Mouse (Mus musculus) stomach, embryonic 16.5 days (tissue): ENCODE data around the gene Slc38a11. TPM values are rescaled to one million over a fixed set of nuclear protein-coding genes. Genes with fewer than 3 reads are reported as not detected.

Experiments used
- ATAC-seq: fragments of 200-750 bp; cut with Nextera tagmentation; 2 replicates; pipeline ENCODE4 v1.8.0; 2017; ENCODE audit warnings: moderate number of reproducible peaks, moderate TSS enrichment; ENCODE audit not compliant: insufficient read depth, low FRiP score
- H3K27ac ChIP-seq: fragments of 300-500 bp; sonication (generic); 2 replicates; pipeline ENCODE4 v1.5.1; 2014; ENCODE audit warnings: low read length
- H3K27me3 ChIP-seq: fragments of 300-500 bp; sonication (generic); 2 replicates; pipeline ENCODE4 v1.6.1; 2014; ENCODE audit warnings: low read length, control low read depth, mixed read lengths; ENCODE audit not compliant: control insufficient read depth, insufficient read depth
- H3K36me3 ChIP-seq: fragments of 300-500 bp; sonication (generic); 2 replicates; pipeline ENCODE4 v1.6.1; 2014; ENCODE audit warnings: low read length; ENCODE audit not compliant: control insufficient read depth, insufficient read depth
- H3K4me1 ChIP-seq: fragments of 300-500 bp; sonication (generic); 2 replicates; pipeline ENCODE4 v1.6.1; 2014; ENCODE audit warnings: low read length, control low read depth, mixed read lengths; ENCODE audit not compliant: control insufficient read depth, insufficient read depth
- H3K4me2 ChIP-seq: fragments of 300-500 bp; sonication (generic); 2 replicates; pipeline ENCODE4 v1.6.1; 2014; ENCODE audit warnings: low read depth, low read length, mixed read lengths
- H3K4me3 ChIP-seq: fragments of 300-500 bp; sonication (generic); replicated peaks from 2 replicates; pipeline ENCODE4 v1.5.1; 2014; ENCODE audit warnings: mild to moderate bottlenecking, low read length
- H3K9ac ChIP-seq: fragments of 300-500 bp; sonication (generic); 2 replicates; pipeline ENCODE4 v1.6.1; 2014; ENCODE audit warnings: low read length
- H3K9me3 ChIP-seq: fragments of 300-500 bp; sonication (generic); replicated peaks from 2 replicates; pipeline ENCODE4 v1.6.1; 2016; ENCODE audit warnings: low read length, control low read depth; ENCODE audit not compliant: control insufficient read depth
- WGBS: fragments of 180-500 bp; shearing (Covaris S2); extraction: QIAGEN DNeasy Blood & Tissue Kit; methylation state at CpG from one replicate; pipeline ENCODE4 v1.1.7; 2014; 5-methylcytosine and 5-hydroxymethylcytosine counted together
- polyA plus RNA-seq: library from polyadenylated mRNA; unstranded; fragments of >200 nt; fragmentation: Nextera tagmentation; extraction: Ambion mirVana; gene quantifications from 2 replicates; pipeline ENCODE4 v1.2.1, GENCODE M21; 2015

The Slc38a11 gene
- polyA plus RNA-seq, 1 experiment from 2014 or later, result 0.62 TPM

GRCm38 (mm10) chr2:65296541-65296940, 67.3 kb downstream of the Slc38a11 start:
- no peak overlapping the region for H3K4me3 ChIP-seq
- WGBS, result 16% methylated on average over 2 of the region's 2 CpGs
- no peak overlapping the region for H3K27ac ChIP-seq
- H3K4me1 ChIP-seq, result no peaks in the 10 kb centered on the region
- ATAC-seq, result no peak
- H3K36me3 ChIP-seq, result no peaks in the 10 kb centered on the region
- no peaks in the 10 kb centered on the region for H3K27me3 ChIP-seq
- no peaks in the 10 kb centered on the region for H3K9me3 ChIP-seq
- no peak overlapping the region for H3K4me2 ChIP-seq
- no peak overlapping the region for H3K9ac ChIP-seq

- Histone ChIP-seq H3K9me3 (no peaks in the 10 kb centered on the region), H3K4me2 (no peak overlapping the region), H3K27ac (no peak overlapping the region), H3K4me1 (no peaks in the 10 kb centered on the region), H3K36me3 (no peaks in the 10 kb centered on the region), H3K27me3 (no peaks in the 10 kb centered on the region), H3K9ac (no peak overlapping the region), H3K4me3 (no peak overlapping the region)
- 63% methylated on average over 8 of the region's 8 CpGs for WGBS
- no peak for ATAC-seq
Observed at GRCm38 (mm10) chr2:65294092-65294491, 69.7 kb downstream of the Slc38a11 start.

DNA sequence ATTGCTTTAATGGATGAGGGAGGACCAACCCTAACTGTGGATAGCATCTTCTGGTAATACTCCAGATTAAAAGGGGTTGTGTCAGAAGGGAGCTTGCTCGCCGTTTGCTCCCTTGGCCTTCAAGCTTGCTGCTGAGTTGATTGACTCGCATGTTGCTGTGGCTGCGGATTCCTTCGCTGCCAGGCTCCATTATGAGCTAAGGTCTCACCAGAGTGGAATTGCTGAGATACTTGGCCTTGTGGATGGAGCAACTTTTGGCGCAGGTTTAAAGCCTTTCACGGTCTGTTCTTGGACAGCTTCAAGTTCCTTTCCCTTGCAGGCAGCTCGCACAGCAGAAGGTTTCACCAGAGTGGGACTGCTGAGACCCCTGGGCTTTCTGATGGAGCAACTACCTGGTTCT, 70.4 kb downstream of the Slc38a11 start:
- H3K36me3 ChIP-seq, result no peaks in the 10 kb centered on the region
- no peak for ATAC-seq
- H3K4me2 ChIP-seq, result no peak overlapping the region
- H3K4me3 ChIP-seq, result no peak overlapping the region
- no peak overlapping the region for H3K9ac ChIP-seq
- WGBS, result 79% methylated on average over 8 of the region's 8 CpGs
- H3K9me3 ChIP-seq, result no peaks in the 10 kb centered on the region
- H3K4me1 ChIP-seq, result no peaks in the 10 kb centered on the region
- no peaks in the 10 kb centered on the region for H3K27me3 ChIP-seq
- H3K27ac ChIP-seq, result no peak overlapping the region

DNA sequence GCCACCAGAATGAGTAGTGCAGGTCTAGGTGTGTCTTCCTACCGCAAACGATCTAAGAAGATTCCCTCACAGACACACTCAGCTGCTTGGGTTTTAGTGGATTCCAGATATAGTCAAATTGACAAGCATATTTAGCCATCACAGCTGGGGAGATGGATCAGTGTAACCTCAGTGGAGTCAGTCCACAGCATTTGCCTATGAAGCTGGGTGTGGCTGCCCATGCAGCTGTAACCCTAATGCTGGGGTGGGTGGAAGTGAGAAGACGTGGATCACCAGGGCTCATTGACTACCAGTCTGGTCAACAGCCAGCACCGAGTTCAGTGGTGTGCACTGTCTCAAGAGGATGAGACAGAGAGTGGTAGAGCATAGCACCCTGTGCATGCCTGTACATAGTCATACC, 74.1 kb downstream of the Slc38a11 start:
- ATAC-seq, result no peak

DNA sequence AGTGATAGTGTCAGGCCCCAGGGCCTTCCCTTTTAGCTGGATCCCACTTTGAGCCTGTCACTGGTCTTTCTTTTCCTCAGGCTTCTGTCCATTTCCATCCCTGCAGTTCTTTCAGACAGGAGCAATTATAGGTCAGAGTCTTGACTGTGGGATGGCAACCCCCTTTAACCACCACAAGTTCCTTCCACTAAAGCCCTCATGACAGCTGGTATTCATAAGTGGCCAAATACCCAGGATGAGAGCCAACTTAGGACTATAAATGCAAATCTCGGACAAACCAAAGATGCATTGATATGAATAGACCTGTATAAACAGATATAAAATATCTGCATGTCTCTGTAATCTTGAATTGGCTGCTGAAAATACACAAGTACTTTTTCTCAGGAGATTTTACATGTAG, 75.1 kb downstream of the Slc38a11 start:
- Histone ChIP-seq H3K27me3 (no peaks in the 10 kb centered on the region), H3K27ac (no peak overlapping the region), H3K4me3 (no peak overlapping the region), H3K9ac (no peak overlapping the region), H3K36me3 (no peaks in the 10 kb centered on the region), H3K4me1 (no peaks in the 10 kb centered on the region), H3K9me3 (no peaks in the 10 kb centered on the region), H3K4me2 (no peak overlapping the region)
- ATAC-seq, result no peak
- 80% methylated on average over 1 of the region's 1 CpGs for WGBS

More for the DNA sequence above, 74.1 kb downstream of the Slc38a11 start:
- Histone ChIP-seq H3K4me2 (no peak overlapping the region), H3K4me3 (no peak overlapping the region), H3K4me1 (no peaks in the 10 kb centered on the region), H3K9me3 (no peaks in the 10 kb centered on the region), H3K9ac (no peak overlapping the region), H3K36me3 (no peaks in the 10 kb centered on the region), H3K27ac (no peak overlapping the region), H3K27me3 (no peaks in the 10 kb centered on the region)
- WGBS, result 74% methylated on average over 4 of the region's 4 CpGs

DNA sequence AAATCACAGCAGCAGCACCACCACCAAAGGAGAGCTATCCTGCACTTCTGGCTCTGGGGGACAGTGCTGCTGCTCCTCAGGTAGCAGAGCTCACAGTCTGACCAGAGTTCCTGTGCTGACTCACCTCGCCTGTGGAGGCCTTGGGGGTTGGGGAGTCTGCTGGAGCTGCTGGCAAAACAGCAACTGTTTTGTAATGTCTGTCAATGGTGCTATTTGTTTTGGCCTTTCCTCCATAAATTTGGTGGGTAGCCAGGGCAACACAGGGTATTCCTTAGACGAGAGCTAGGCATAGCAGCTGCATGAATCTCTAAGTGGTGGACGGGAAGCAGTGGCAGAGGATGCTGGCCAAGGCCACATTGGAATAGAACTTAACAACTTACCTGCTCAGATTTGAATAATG, 78.5 kb downstream of the Slc38a11 start:
- H3K9me3 ChIP-seq, result no peaks in the 10 kb centered on the region
- no peak overlapping the region for H3K4me3 ChIP-seq
- no peaks in the 10 kb centered on the region for H3K4me1 ChIP-seq
- no peak overlapping the region for H3K4me2 ChIP-seq
- H3K27me3 ChIP-seq, result no peaks in the 10 kb centered on the region
- H3K36me3 ChIP-seq, result no peaks in the 10 kb centered on the region
- H3K27ac ChIP-seq, result no peak overlapping the region
- ATAC-seq, result no peak
- no peak overlapping the region for H3K9ac ChIP-seq
- 47% methylated on average over 3 of the region's 3 CpGs for WGBS

DNA sequence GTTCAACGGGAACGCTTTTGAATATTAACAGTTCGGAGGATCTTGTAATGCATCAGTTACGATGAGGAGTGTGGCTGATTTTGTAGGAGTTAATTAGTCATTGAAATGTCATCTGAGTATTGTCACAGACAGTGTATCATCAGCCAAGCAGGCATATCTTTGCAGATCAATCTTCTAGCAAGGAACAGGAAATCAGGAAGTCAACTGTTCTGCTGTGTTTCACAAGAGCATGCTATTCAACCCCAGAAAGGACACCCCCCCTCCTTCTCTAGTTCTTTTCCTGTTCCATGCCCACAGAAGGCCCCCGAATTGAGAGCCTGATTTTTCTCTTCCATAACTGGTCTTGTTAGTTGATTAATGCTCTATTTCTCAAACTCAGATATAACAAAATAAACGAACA, 80.9 kb downstream of the Slc38a11 start:
- H3K27me3 ChIP-seq, result no peaks in the 10 kb centered on the region
- no peak overlapping the region for H3K4me3 ChIP-seq
- H3K4me1 ChIP-seq, result peaks cover 3% of the 10 kb centered on the region; the same call in 1 of the 2 replicates
- no peak for ATAC-seq
- H3K4me2 ChIP-seq, result no peak overlapping the region
- H3K36me3 ChIP-seq, result no peaks in the 10 kb centered on the region
- H3K27ac ChIP-seq, result no peak overlapping the region
- no peak overlapping the region for H3K9ac ChIP-seq
- no peaks in the 10 kb centered on the region for H3K9me3 ChIP-seq
- 78% methylated on average over 6 of the region's 6 CpGs for WGBS

DNA sequence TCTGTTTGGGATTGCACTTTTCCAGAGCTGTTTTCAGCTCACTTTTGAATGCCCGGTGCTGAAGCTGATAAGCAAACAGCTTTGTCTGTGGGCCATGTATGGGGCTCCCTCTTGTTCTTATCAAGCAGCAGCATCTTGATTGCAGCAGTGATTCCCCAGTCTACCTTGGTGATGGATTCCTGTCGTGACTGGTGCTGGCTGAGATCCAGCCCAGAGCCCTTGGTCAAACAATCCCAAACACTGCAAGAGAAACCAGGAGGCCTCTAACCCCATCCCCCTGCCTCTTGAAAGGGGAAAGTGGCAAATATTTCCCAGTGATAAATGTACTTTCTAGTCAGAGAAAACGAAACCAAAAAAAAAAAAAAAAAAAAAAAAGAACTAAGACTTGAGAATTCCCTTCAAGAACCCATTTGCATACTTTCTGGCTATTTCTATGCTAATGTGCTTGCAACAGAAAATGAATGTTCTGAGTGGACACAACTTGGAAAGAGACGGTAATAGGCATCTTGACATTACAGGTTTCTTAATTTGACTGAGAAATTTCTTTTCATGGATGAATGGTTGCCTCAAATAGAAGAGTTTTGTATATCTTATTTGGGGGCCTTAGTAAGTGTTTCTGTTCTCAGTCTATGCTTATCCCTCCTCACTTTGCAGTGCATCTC, 84.7 kb downstream of the Slc38a11 start:
- no peaks in the 10 kb centered on the region for H3K36me3 ChIP-seq
- no peak overlapping the region for H3K4me3 ChIP-seq
- H3K9me3 ChIP-seq, result no peaks in the 10 kb centered on the region
- no peak overlapping the region for H3K27ac ChIP-seq
- H3K27me3 ChIP-seq, result no peaks in the 10 kb centered on the region
- H3K4me2 ChIP-seq, result no peak overlapping the region
- no peak overlapping the region for H3K9ac ChIP-seq
- peaks cover 3% of the 10 kb centered on the region; the same call in 1 of the 2 replicates for H3K4me1 ChIP-seq
- WGBS, result 18% methylated on average over 4 of the region's 4 CpGs
- ATAC-seq, result no peak

DNA sequence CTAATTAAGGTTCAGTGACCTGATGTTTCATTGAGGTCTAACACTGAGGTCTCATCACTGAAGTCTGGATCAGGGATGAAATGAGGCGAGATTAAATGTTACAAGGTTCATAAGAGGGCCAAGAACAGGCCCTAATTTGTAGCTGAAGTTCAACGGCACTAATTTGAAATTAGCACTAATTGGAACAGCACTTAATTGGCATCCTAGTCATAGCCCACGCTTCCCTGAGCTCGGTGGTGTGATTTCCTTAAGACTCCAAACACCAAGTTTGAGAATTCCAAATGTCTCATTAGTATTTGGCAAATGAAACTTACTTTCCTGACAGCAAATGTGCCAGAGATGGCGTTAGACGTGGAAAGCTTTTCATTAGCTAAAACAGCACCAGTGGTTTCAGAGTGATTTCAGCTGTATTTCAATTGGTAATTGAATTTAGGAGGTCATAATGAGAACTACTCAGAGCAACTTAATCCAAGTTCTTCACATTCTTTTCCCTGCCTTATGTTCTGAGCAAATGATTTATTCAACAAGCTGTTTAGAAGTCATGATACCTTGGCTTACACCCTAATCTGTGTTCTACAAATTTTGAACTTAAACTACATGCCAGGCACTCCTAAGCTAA, 88.3 kb downstream of the Slc38a11 start:
- 72% methylated on average over 6 of the region's 6 CpGs for whole genome bisulfite sequencing
- Histone ChIP-seq H3K4me1 (peaks cover 3% of the 10 kb centered on the region; the same call in 1 of the 2 replicates), H3K4me3 (no peak overlapping the region), H3K9ac (no peak overlapping the region), H3K4me2 (no peak overlapping the region), H3K27ac (no peak overlapping the region), H3K9me3 (no peaks in the 10 kb centered on the region), H3K27me3 (no peaks in the 10 kb centered on the region), H3K36me3 (no peaks in the 10 kb centered on the region)
- ATAC-seq, result no peak
